Mouse (Mus musculus) kidney, postnatal 0 days (tissue): Measurements from ENCODE around the gene Icam4. TPM values are rescaled to one million over a fixed set of nuclear protein-coding genes. Genes with fewer than 3 reads are reported as not detected.

Experiments
- ATAC-seq: fragments of 200-750 bp; cut with Nextera tagmentation; replicated peaks from 2 replicates; pipeline ENCODE4 v1.8.0; 2017; ENCODE audit warnings: low read depth, moderate number of reproducible peaks, moderate TSS enrichment, moderate library complexity; ENCODE audit not compliant: low FRiP score
- DNase-seq: peaks from one replicate; pipeline ENCODE4 v3.0.0-alpha.2; 2016; ENCODE audit warnings: low spot score
- H3K27ac ChIP-seq: fragments of 300-500 bp; sonication (generic); 2 replicates; pipeline ENCODE4 v1.5.1; 2014; ENCODE audit warnings: mild to moderate bottlenecking
- H3K27me3 ChIP-seq: fragments of 300-500 bp; sonication (generic); 2 replicates; pipeline ENCODE4 v1.6.1; 2014; ENCODE audit warnings: low read length, mixed read lengths; ENCODE audit not compliant: insufficient read depth
- H3K36me3 ChIP-seq: fragments of 300-500 bp; sonication (generic); 2 replicates; pipeline ENCODE4 v1.6.1; 2014; ENCODE audit warnings: low read length, mixed read lengths; ENCODE audit not compliant: insufficient read depth
- H3K4me1 ChIP-seq: fragments of 300-500 bp; sonication (generic); replicated peaks from 2 replicates; pipeline ENCODE4 v1.6.1; 2014; ENCODE audit warnings: antibody characterized with exemption, low read length, mixed read lengths; ENCODE audit not compliant: insufficient read depth
- H3K4me2 ChIP-seq: fragments of 300-500 bp; sonication (generic); 2 replicates; pipeline ENCODE4 v1.6.1; 2014; ENCODE audit warnings: mild to moderate bottlenecking, low read length, moderate library complexity, mixed read lengths
- H3K4me3 ChIP-seq: fragments of 300-500 bp; sonication (generic); replicated peaks from 2 replicates; pipeline ENCODE4 v1.5.1; 2014; ENCODE audit warnings: low read depth, low read length
- H3K9ac ChIP-seq: fragments of 300-500 bp; sonication (generic); 2 replicates; pipeline ENCODE4 v1.6.1; 2014; ENCODE audit warnings: low read depth, low read length
- H3K9me3 ChIP-seq: fragments of 300-500 bp; sonication (generic); replicated peaks from 2 replicates; pipeline ENCODE4 v1.6.1; 2016; ENCODE audit warnings: low read length, inconsistent platforms, mixed read lengths
- CTCF ChIP-seq: IDR thresholded peaks from 2 replicates; pipeline ENCODE4 v1.5.1; 2016; ENCODE audit warnings: antibody characterized with exemption, low read depth, mild to moderate bottlenecking, moderate library complexity
- WGBS: fragments of 180-500 bp; shearing (Covaris S2); extraction: QIAGEN DNeasy Blood & Tissue Kit; methylation state at CpG from one replicate; pipeline ENCODE4 v1.1.7; 2014; 5-methylcytosine and 5-hydroxymethylcytosine counted together
- polyA plus RNA-seq: library from polyadenylated mRNA; unstranded; fragments of >200 nt; fragmentation: Nextera tagmentation; extraction: Ambion mirVana; gene quantifications from 2 replicates; pipeline ENCODE4 v1.2.1, GENCODE M21; 2015

The Icam4 gene
- polyA plus RNA-seq, 1 experiment from 2014 or later, result 0.26 TPM

- no peak for ATAC-seq
- H3K36me3 ChIP-seq, result no peaks in the 10 kb centered on the region
Measured at GRCm38 (mm10) chr9:21025258-21025810, 3.8 kb upstream of the Icam4 start.

DNA sequence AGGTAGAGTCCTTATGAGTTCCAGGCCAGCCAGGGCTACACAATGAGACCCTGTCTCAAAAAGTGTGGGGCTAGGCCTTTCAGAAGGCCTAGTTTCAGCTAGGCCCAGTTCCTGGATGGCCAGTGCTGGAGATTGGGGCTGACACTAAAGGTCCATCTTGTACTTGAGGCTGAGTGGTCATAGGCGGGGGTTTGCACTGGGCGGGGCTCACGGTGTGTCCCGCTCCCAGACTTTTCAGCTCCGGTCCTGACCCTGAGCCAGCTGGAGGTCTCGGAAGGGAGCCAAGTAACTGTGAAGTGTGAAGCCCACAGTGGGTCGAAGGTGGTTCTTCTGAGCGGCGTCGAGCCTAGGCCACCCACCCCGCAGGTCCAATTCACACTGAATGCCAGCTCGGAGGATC, 2.3 kb upstream of the Icam4 start:
- H3K9ac ChIP-seq, result no peak overlapping the region

More at GRCm38 (mm10) chr9:21025258-21025810, 3.8 kb upstream of the Icam4 start:
- H3K4me3 ChIP-seq, result no peak overlapping the region
- WGBS, result 70% methylated on average over 19 of the region's 19 CpGs
- no peak for DNase-seq
- H3K4me1 ChIP-seq, result peaks cover 11% of the 10 kb centered on the region; the same call in 1 of the 2 replicates
- H3K9ac ChIP-seq, result no peak overlapping the region
- no peak overlapping the region for H3K4me2 ChIP-seq
- no peak for TF ChIP-seq CTCF
- H3K27ac ChIP-seq, result no peak overlapping the region
- no peaks in the 10 kb centered on the region for H3K9me3 ChIP-seq
- no peaks in the 10 kb centered on the region for H3K27me3 ChIP-seq

DNA sequence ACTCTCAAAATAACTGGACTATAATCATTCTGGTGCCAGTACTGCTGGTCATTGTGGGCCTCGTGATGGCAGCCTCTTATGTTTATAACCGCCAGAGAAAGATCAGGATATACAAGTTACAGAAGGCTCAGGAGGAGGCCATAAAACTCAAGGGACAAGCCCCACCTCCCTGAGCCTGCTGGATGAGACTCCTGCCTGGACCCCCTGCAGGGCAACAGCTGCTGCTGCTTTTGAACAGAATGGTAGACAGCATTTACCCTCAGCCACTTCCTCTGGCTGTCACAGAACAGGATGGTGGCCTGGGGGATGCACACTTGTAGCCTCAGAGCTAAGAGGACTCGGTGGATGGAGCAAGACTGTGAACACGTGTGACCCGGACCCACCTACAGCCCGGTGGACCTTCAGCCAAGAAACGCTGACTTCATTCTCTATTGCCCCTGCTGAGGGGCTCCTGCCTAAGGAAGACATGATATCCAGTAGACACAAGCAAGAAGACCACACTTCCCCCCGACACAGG, 1.3 kb upstream of the Icam4 start:
- ATAC-seq, result no peak
- no peaks in the 10 kb centered on the region for H3K9me3 ChIP-seq
- no peak overlapping the region for H3K4me3 ChIP-seq
- no peak for TF ChIP-seq CTCF
- no peak overlapping the region for H3K4me2 ChIP-seq
- DNase-seq, result no peak
- 54% methylated on average over 8 of the region's 8 CpGs for WGBS
- peaks cover 25% of the 10 kb centered on the region for H3K4me1 ChIP-seq
- H3K9ac ChIP-seq, result no peak overlapping the region
- H3K27me3 ChIP-seq, result peaks cover 10% of the 10 kb centered on the region
- no peak overlapping the region for H3K27ac ChIP-seq
- no peaks in the 10 kb centered on the region for H3K36me3 ChIP-seq

More for the DNA sequence above, 2.3 kb upstream of the Icam4 start:
- Histone ChIP-seq H3K4me3 (no peak overlapping the region), H3K27ac (no peak overlapping the region), H3K9me3 (no peaks in the 10 kb centered on the region), H3K27me3 (peaks cover under 1% of the 10 kb centered on the region; the same call in 1 of the 2 replicates), H3K4me2 (no peak overlapping the region), H3K36me3 (no peaks in the 10 kb centered on the region), H3K4me1 (peaks cover 17% of the 10 kb centered on the region)
- WGBS, result 84% methylated on average over 12 of the region's 12 CpGs
- no peak for DNase-seq
- TF ChIP-seq CTCF, result no peak
- no peak for ATAC-seq

DNA sequence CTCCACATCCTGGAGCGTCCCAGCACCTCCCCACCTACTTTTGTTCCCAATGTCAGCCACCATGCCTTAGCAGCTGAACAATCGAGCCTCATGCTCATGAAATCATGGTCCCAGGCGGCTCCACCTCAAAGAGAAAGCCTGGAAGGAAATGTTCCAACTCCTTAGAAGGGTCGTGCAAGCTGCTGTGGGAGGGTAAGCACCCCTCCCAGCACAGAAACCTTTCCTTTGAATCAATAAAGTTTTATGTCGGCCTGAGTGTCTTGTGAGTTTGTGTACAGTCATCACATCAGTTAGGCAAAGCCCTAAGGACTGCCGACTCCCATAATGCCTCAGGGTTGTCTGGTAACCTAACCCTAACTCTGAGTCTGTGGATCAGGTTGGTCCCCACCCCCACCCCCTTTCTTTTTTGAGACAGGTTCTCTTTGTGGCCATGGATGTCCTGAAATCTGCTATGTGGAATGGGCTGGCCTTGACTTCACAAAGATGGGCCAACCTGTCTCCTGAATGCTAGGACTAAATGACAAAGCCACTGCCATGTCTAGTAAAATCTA, 538 bp upstream of the Icam4 start:
- H3K4me2 ChIP-seq, result no peak overlapping the region
- no peak overlapping the region for H3K4me3 ChIP-seq
- no peak overlapping the region for H3K9ac ChIP-seq
- no peak overlapping the region for H3K27ac ChIP-seq
- no peak for TF ChIP-seq CTCF
- peaks cover 25% of the 10 kb centered on the region for H3K4me1 ChIP-seq
- H3K36me3 ChIP-seq, result no peaks in the 10 kb centered on the region
- DNase-seq (no peak), ATAC-seq (no peak)
- WGBS, result 63% methylated on average over 6 of the region's 6 CpGs
- H3K9me3 ChIP-seq, result no peaks in the 10 kb centered on the region
- peaks cover 14% of the 10 kb centered on the region for H3K27me3 ChIP-seq

DNA sequence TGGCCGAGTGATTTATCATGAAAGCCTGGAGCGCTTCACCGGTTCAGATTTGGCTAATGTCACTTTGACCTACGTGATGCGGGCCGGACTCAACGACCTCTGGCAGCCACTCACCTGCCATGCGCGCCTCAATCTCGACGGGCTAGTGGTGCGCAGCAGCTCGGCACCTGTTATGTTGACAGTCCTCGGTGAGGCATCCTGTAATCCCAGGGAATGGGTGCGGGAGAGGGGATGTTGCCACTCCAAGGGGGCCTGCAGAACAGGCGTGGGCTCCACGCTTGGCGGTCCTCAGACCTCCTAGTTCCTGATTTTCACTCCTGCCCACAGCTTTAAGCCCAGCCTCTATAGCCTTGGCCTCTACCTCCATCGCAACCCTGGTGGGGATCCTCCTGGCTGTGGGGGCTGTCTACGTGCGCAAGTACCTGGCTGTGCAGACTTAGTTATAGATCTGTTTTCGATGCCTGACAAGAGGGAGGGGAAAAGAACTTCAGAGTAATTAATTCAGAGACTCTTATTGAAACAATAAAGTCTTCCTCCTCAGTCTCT, 955 bp downstream of the Icam4 start:
- ATAC-seq (no peak), DNase-seq (no peak)
- Histone ChIP-seq H3K4me2 (peak overlapping the region; percentile 93), H3K27me3 (peaks cover 22% of the 10 kb centered on the region), H3K9me3 (no peaks in the 10 kb centered on the region), H3K27ac (no peak overlapping the region), H3K36me3 (no peaks in the 10 kb centered on the region), H3K4me1 (peaks cover 25% of the 10 kb centered on the region), H3K9ac (no peak overlapping the region), H3K4me3 (0 out of 2 replicates have a peak overlapping the region, but pooled peaks have one; percentile 6)
- TF ChIP-seq CTCF, result no peak
- WGBS, result 29% methylated on average over 22 of the region's 22 CpGs

GRCm38 (mm10) chr9:21030781-21031250, 1.6 kb downstream of the Icam4 start:
- Histone ChIP-seq H3K4me2 (peak overlapping the region; percentile 93), H3K9ac (no peak overlapping the region), H3K36me3 (no peaks in the 10 kb centered on the region), H3K27me3 (peaks cover 29% of the 10 kb centered on the region), H3K4me3 (peak overlapping the region; percentile 44), H3K4me1 (peaks cover 25% of the 10 kb centered on the region), H3K27ac (no peak overlapping the region), H3K9me3 (no peaks in the 10 kb centered on the region)
- 0% methylated on average over 13 of the region's 13 CpGs for WGBS
- DNase-seq, result peak; percentile 97
- peak; percentile 73 for TF ChIP-seq CTCF
- ATAC-seq, result peak; percentile 47; the same call in 1 of the 2 replicates
